Mouse (Mus musculus): ENCODE results near the gene Neb. TPM values are rescaled to one million over a fixed set of nuclear protein-coding genes. Genes with fewer than 3 reads are reported as not detected.

Gene Neb
- total RNA-seq (2023), result under 1 TPM; 0.18 to 0.35 TPM

GRCm38 (mm10) chr2:52378448-52378804, at the start of gene Neb:
Neb (minus strand) TSS chr2:52378474.

GRCm38 (mm10) chr2:52424747-52425522, 46.7 kb upstream of the Neb start, which contains the start of gene Arl5a:
Arl5a (minus strand) TSS chr2:52424901.

Other genes starting within 250 kb of the Neb start
- 10 to 100 TPM; 16.6 to 17.1 TPM for gene Arl5a, start 46.4 kb upstream of the Neb start, total RNA-seq (2023)

All from neutrophil, adult 83 days (primary cell).